Mouse (Mus musculus): ENCODE measurements around the gene Elmo3.

The Elmo3 gene

DNA sequence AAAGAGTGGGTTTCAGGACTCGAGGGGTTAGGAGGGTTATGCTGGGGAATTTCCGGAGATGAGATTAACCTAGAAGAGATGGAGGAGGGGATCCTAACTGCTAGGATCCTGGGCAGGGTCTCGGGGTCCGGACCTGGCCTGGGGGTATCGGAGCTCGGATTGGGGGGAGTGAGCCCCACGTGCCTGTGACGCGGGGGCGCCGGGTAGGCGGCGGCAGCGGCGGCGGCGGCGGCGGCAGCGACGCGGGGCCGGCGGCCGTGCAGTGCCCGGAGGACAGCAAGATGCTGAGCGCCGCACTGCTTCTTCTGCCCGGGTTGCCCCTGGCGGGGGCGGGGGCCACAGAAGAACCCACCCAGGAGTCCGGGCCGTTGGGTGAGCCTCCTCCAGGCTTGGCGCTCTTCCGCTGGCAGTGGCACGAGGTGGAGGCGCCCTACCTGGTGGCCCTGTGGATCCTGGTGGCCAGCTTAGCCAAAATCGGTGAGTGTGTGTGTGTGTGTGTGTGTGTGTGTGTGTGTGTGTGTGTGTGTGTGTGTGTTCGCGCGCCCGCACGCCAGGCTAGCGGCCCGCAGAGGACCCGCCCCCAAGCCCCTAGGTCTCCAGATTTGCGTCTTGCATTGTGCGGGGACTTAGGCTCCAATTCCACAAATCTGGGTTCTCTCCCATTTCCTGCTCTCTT is 43.8 kb downstream of the Elmo3 start:
- no peak for DNase-seq (ENCODE audit: low read depth in 1 of 2, low spot score in 2 of 2)

DNA sequence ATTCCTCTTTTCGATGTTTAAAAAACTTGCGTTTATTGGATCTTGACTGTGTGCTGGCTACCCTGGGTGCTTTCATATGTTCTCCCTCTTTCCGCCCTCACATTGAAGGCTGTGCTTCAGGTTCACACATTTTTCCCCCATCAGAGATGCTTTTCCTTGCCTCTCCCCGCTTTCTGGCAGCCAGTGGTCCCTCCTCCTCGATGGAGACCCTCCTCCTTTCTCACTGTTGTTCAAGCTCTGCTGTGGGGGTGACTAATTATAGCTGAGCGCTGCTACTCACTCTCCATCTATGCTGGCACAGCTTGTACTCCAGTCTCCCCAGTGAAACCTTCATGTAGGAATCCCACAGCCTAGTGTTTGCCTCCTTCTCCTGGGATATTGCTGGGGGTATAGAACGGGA is 44.8 kb downstream of the Elmo3 start:
- no peak for DNase-seq (ENCODE audit: low read depth in 1 of 2, low spot score in 2 of 2)

DNA sequence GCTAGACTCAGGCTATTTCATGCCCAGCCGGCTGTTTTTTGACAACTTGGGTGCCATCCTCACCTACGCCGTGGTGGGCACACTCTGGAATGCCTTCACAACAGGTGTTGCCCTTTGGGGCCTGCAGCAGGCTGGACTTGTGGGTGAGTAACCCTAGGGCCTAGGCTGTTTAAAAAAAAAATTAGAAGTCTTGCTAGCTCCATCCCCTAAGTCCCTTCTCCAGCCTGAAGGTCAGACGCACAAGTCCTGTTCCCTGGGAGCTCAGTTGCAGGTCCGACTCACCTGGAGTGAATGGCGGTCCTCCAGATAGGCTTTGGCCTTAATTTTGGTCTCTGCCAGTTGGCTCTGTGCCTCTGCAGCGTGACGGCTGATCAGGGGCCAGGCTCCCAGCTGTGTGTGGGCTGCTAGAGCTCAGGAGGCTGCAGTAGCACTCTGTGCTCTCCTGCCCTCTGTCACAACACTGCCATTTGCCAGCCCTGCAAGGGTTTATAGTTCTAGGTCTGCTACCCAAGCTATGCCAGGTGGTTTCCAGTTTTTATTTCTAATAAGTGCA is 48.3 kb downstream of the Elmo3 start:
- DNase-seq (ENCODE audit: low read depth in 1 of 2, low spot score in 2 of 2) = no peak

DNA sequence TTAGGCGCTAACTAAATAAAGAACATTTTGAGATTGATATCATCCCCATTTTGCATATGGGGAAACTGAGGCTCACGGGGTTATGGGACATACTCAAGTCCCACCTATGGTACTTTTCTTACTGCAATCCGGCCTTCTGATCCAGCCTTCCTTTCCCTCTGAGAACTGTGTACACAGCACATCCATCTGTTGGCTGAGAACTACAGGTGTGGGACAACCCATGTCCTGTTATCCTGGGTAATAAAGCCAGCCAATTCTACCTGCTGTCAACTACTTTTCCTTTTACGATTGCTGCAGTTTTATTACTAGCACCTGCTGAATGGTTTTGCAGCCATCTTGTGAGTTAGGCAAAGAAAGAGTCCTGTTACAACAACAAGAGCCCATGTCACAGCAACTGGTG is 49.1 kb downstream of the Elmo3 start:
- no peak for DNase-seq (ENCODE audit: low read depth in 1 of 2, low spot score in 2 of 2)

DNA sequence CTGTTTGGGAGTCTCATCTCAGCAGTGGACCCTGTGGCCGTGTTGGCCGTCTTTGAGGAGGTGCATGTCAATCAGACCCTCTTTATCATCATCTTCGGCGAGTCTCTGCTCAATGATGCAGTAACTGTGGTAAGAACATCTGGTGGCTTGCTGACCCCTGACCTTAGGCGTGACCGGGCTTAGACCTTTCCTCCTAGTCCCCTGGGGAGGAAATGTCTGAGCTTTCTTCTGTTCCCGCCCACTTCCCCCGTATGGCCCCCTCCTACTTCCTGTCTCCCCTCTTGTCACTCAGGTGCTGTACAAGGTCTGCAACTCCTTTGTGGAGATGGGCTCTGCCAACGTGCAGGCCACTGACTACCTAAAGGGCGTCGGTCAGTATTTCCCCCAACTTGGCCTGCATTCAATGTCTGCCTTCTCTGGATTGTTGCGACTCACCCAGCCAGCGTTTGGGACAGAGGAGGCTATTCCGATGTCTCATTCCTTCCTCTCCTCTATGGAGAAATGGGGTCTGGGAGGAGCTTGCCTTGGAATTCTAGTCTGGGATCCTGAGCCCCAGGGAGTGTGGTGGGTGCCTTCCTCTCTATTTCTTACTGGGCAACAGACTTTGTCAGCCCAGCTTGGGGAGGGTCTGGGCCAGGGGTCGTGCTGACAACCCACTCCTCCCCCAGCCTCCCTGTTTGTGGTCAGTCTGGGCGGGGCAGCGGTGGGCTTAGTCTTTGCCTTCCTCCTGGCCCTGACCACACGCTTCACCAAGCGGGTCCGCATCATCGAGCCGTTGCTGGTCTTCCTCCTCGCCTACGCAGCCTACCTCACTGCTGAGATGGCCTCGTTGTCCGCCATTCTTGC is 50.0 kb downstream of the Elmo3 start:
- DNase-seq (ENCODE audit: low read depth in 1 of 2, low spot score in 2 of 2) = no peak

DNA sequence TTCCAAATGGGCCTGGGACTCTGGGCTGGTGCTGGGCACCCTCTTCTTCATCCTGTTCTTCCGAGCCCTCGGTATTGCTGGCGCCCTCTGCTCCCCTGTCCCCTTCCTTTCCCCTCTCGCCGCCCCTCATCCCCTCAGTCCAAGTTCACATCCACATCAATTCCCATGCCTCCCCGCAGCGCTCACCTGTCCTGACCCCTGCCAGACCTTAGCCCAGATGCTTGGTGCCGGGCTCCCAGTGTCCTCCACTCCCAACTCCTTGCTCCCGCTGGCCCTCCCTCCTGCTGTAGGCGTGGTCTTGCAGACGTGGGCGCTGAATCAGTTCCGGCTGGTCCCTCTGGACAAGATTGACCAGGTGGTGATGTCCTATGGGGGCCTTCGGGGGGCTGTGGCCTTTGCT is 51.3 kb downstream of the Elmo3 start:
- DNase-seq (ENCODE audit: low read depth in 1 of 2, low spot score in 2 of 2) = no peak

DNA sequence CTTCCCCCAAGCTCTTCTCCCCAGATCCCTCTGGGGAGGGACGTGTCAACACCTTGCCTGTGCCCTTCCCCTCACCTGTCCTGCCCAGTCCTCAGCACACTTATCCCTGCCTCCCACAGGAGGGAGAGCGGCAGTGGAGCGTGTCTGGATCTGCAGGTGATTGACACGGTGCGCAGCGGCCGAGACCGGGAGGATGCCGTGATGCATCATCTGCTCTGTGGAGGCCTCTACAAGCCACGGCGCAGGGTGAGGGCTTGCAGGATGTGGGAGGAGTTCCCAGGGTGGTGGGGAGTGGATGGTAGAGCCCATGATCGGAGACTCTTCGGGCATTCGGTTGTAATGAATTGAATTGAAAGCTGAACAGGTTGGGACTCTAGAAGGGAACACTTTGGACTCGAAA is 53.8 kb downstream of the Elmo3 start:
- DNase-seq (ENCODE audit: low read depth in 1 of 2, low spot score in 2 of 2) = no peak

DNA sequence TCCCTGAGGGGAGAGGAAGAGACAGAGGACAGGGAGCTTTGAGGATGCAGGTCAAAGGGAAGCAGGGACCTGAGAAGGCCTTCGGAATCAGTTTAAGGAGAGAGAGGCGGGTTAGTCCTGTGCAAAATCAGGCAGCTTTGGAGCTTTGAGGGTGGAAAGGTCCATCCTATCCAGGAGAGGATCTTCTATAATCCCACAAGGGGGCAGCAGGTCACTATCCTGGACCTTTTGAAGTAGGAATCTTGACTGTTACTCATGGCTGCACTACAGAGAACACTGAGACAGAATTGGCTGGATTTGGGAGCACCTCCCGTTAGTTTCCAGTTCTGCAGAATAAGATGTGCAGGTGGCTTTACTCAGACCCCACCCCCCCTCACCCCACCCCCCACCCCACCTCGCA is 54.2 kb downstream of the Elmo3 start:
- DNase-seq (ENCODE audit: low read depth in 1 of 2, low spot score in 2 of 2) = no peak
